Mouse (Mus musculus): ENCODE results near the gene Gpr183. TPM values are rescaled to one million over a fixed set of nuclear protein-coding genes. Genes with fewer than 3 reads are reported as not detected.
A peak's percentile ranks its signal among the peaks of the same experiment; 100 is the strongest.

Gpr183 gene
- polyA plus RNA-seq, 1 experiment: 10.3 TPM

DNA sequence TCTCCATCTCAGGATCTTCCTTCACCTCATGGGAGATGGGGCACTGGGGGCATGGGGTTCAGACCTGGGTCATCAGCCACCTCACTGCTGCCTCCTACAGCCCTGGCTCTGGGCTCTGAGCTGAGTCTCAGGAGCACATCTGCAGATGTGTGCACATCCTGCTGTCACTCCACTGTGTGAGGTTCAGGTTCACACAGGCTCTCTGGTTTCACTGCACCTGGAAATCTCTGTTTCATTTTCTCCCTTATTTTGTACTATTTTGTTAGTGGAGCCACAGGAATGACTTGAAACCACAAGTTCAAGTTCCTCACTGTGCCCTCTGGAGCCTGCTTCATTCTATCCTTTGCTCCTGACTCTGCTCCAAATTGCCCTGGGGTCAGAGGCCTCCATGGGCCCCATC, 26.9 kb upstream of the Gpr183 start:
- TF ChIP-seq CTCF (IDR thresholded peaks at IDR 0.05; ENCODE audit: borderline replicate concordance, control insufficient read depth, extremely low read depth, insufficient read depth, low read length, poor library complexity) (no peak), POLR2A (IDR thresholded peaks at IDR 0.05; ENCODE audit: control insufficient read depth, extremely low read depth, insufficient read depth, low read length, poor library complexity) (no peak)
- DNase-seq: peak; percentile 29
- Histone ChIP-seq H3K27ac (ENCODE audit: control insufficient read depth, insufficient read depth, low read length) (peak overlapping the region; percentile 79), H3K27me3 (ENCODE audit: control insufficient read depth, insufficient read depth, low read length) (no peaks in the 10 kb centered on the region), H3K4me3 (ENCODE audit: control insufficient read depth, insufficient read depth, low read length) (no peak overlapping the region), H3K36me3 (ENCODE audit: control insufficient read depth, insufficient read depth, low read length) (0 out of 2 replicates have a peak, but pooled peaks cover 3% of the 10 kb centered on the region), H3K4me1 (replicated peaks; ENCODE audit: control insufficient read depth, insufficient read depth, low read length) (peaks cover 44% of the 10 kb centered on the region)

DNA sequence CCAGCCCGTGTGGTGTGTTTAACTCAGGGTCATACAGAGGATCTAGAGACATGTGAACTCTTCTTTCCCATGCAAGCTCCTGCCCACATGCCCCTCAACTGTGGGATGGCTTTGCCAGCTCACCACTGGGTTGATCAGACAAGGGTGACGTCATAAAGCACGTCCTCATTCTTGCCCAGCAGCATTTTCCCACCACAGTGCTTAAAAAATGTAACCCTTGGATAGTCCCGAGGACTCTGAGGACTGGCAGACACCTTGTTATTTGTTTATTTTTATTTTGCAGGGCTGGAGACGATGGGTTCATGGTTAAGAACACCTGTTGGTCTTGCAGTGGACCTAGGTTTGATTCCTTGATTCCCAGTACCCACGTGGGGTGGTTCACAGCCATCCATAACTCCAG, 25.9 kb upstream of the Gpr183 start:
- H3K36me3 ChIP-seq (ENCODE audit: control insufficient read depth, insufficient read depth, low read length): 0 out of 2 replicates have a peak, but pooled peaks cover 3% of the 10 kb centered on the region
- DNase-seq: no peak
- WGBS: 93% methylated on average over 6 of the region's 6 CpGs
- H3K27ac ChIP-seq (ENCODE audit: control insufficient read depth, insufficient read depth, low read length): peak overlapping the region; percentile 7; the same call in 1 of the 2 replicates
- TF ChIP-seq CTCF (IDR thresholded peaks at IDR 0.05; ENCODE audit: borderline replicate concordance, control insufficient read depth, extremely low read depth, insufficient read depth, low read length, poor library complexity) (no peak), POLR2A (IDR thresholded peaks at IDR 0.05; ENCODE audit: control insufficient read depth, extremely low read depth, insufficient read depth, low read length, poor library complexity) (no peak)
- H3K4me3 ChIP-seq (ENCODE audit: control insufficient read depth, insufficient read depth, low read length): no peak overlapping the region
- H3K4me1 ChIP-seq (replicated peaks; ENCODE audit: control insufficient read depth, insufficient read depth, low read length): peaks cover 48% of the 10 kb centered on the region
- H3K27me3 ChIP-seq (ENCODE audit: control insufficient read depth, insufficient read depth, low read length): no peaks in the 10 kb centered on the region

DNA sequence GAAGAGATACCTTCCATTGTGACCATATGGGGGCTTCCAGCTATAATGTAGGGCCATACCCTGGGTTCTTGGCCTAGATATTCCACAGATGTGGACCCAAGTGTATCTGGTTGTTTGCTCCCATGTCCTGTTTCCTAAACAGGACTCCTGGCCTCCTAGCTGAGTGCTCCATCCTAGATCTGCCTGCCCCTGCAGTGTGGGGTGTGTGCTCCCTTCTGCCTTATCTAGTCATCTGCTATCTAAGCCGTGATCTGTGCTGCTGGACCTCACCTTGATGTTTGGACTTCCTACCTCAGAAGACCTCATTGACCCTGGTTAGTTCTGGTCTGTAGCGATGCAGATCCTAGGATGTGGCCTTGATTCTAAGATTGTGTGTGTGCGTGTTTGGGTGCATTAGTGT, 24.9 kb upstream of the Gpr183 start:
- 96% methylated on average over 3 of the region's 3 CpGs for WGBS
- TF ChIP-seq CTCF (IDR thresholded peaks at IDR 0.05; ENCODE audit: borderline replicate concordance, control insufficient read depth, extremely low read depth, insufficient read depth, low read length, poor library complexity) (no peak), POLR2A (IDR thresholded peaks at IDR 0.05; ENCODE audit: control insufficient read depth, extremely low read depth, insufficient read depth, low read length, poor library complexity) (no peak)
- DNase-seq: no peak
- Histone ChIP-seq H3K36me3 (ENCODE audit: control insufficient read depth, insufficient read depth, low read length) (0 out of 2 replicates have a peak, but pooled peaks cover 3% of the 10 kb centered on the region), H3K4me1 (replicated peaks; ENCODE audit: control insufficient read depth, insufficient read depth, low read length) (peaks cover 42% of the 10 kb centered on the region), H3K4me3 (ENCODE audit: control insufficient read depth, insufficient read depth, low read length) (no peak overlapping the region), H3K27me3 (ENCODE audit: control insufficient read depth, insufficient read depth, low read length) (no peaks in the 10 kb centered on the region), H3K27ac (ENCODE audit: control insufficient read depth, insufficient read depth, low read length) (no peak overlapping the region)

DNA sequence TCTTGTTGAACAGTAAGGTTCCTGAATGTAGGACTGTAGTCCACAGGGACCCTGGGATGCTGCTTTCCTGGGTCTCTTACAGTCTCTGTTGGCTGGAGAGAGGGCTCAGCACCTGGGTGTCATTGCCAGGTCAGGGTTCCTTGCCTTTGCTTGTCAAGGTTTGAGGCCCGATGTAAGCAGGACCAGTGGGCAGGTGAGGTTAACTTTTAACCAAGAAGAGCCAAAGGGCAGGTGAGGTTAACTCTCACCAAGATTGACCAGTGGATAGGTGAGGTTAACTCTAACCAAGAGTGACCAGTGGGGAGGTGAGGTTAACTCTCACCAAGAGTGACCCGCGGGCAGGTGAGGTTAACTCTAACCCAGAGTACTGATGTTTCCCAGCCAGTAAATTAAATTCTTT, 24.3 kb upstream of the Gpr183 start:
- Histone ChIP-seq H3K4me1 (replicated peaks; ENCODE audit: control insufficient read depth, insufficient read depth, low read length) (peaks cover 41% of the 10 kb centered on the region), H3K27me3 (ENCODE audit: control insufficient read depth, insufficient read depth, low read length) (no peaks in the 10 kb centered on the region), H3K27ac (ENCODE audit: control insufficient read depth, insufficient read depth, low read length) (no peak overlapping the region), H3K36me3 (ENCODE audit: control insufficient read depth, insufficient read depth, low read length) (0 out of 2 replicates have a peak, but pooled peaks cover under 1% of the 10 kb centered on the region), H3K4me3 (ENCODE audit: control insufficient read depth, insufficient read depth, low read length) (no peak overlapping the region)
- WGBS: 98% methylated on average over 3 of the region's 3 CpGs
- no peak for DNase-seq
- TF ChIP-seq POLR2A (IDR thresholded peaks at IDR 0.05; ENCODE audit: control insufficient read depth, extremely low read depth, insufficient read depth, low read length, poor library complexity): no peak
- TF ChIP-seq CTCF (IDR thresholded peaks at IDR 0.05; ENCODE audit: borderline replicate concordance, control insufficient read depth, extremely low read depth, insufficient read depth, low read length, poor library complexity): no peak

DNA sequence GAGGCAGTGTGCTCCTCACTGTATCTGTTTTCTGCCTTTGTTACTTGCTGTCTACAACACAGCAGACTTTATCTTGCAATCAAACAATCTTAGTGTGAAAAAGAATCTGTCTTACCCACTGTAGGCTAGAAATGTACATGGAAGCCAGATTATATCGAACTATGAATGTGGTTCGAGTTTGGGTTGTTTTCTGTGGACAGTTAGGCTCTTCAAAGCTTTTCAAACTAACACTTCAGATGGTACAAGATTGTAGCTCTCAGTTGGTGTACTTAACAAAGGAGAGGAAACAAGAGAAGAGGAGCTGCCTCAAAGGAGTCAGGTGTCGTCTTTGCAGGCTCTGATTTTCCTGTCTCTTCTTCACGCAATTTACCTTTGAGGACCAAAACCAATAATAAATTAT, 22.7 kb upstream of the Gpr183 start:
- WGBS: 19% methylated on average over 4 of the region's 4 CpGs
- no peaks in the 10 kb centered on the region for H3K36me3 ChIP-seq (ENCODE audit: control insufficient read depth, insufficient read depth, low read length)
- no peak for DNase-seq
- H3K4me3 ChIP-seq (ENCODE audit: control insufficient read depth, insufficient read depth, low read length): no peak overlapping the region
- no peak overlapping the region for H3K27ac ChIP-seq (ENCODE audit: control insufficient read depth, insufficient read depth, low read length)
- no peaks in the 10 kb centered on the region for H3K27me3 ChIP-seq (ENCODE audit: control insufficient read depth, insufficient read depth, low read length)
- H3K4me1 ChIP-seq (replicated peaks; ENCODE audit: control insufficient read depth, insufficient read depth, low read length): peaks cover 34% of the 10 kb centered on the region
- TF ChIP-seq POLR2A (IDR thresholded peaks at IDR 0.05; ENCODE audit: control insufficient read depth, extremely low read depth, insufficient read depth, low read length, poor library complexity) (no peak), CTCF (IDR thresholded peaks at IDR 0.05; ENCODE audit: borderline replicate concordance, control insufficient read depth, extremely low read depth, insufficient read depth, low read length, poor library complexity) (no peak)

DNA sequence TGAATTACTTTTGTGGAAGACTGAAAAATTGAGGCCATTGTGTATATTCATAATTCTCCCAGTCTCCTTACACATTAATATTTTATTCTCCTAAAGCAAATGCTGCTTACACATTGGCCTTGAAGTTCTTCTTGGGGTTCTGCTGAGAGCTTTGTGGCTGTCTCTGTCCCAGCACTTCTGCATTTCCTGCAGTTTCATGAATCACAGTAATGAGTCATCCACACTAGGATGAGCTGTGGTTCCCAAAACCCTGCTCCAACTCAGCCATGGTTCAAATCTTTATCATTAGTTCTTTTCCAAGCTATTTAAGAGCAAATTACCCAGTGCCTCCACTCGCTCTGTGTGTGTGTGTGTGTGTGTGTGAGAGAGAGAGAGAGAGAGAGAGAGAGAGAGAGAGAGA, 22.3 kb upstream of the Gpr183 start:
- no peaks in the 10 kb centered on the region for H3K36me3 ChIP-seq (ENCODE audit: control insufficient read depth, insufficient read depth, low read length)
- H3K27ac ChIP-seq (ENCODE audit: control insufficient read depth, insufficient read depth, low read length): no peak overlapping the region

DNA sequence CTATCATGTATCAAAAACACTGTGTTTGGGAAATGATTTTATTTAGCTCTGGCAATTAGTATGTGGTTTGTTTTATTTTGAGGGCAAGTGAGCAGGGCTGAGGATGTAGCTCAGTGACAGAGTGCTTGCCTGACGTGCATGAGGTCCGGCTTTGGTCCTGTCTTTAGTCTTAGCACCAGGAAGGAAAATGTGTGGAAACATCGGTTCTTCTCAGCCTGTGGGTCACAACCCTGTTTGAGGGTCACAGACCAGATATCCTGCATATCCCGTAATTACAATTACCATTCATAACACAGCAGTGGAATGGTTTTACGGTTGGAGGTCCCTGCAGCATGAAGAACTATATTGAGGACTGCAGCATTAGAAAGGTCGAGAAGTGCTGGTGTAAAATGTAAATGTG, 21.0 kb upstream of the Gpr183 start:
- Histone ChIP-seq H3K27me3 (ENCODE audit: control insufficient read depth, insufficient read depth, low read length) (no peaks in the 10 kb centered on the region), H3K4me1 (replicated peaks; ENCODE audit: control insufficient read depth, insufficient read depth, low read length) (peaks cover 25% of the 10 kb centered on the region), H3K36me3 (ENCODE audit: control insufficient read depth, insufficient read depth, low read length) (no peaks in the 10 kb centered on the region), H3K4me3 (ENCODE audit: control insufficient read depth, insufficient read depth, low read length) (no peak overlapping the region), H3K27ac (ENCODE audit: control insufficient read depth, insufficient read depth, low read length) (no peak overlapping the region)
- no peak for DNase-seq
- 94% methylated on average over 6 of the region's 6 CpGs for WGBS
- TF ChIP-seq CTCF (IDR thresholded peaks at IDR 0.05; ENCODE audit: borderline replicate concordance, control insufficient read depth, extremely low read depth, insufficient read depth, low read length, poor library complexity) (no peak), POLR2A (IDR thresholded peaks at IDR 0.05; ENCODE audit: control insufficient read depth, extremely low read depth, insufficient read depth, low read length, poor library complexity) (no peak)

More for the DNA sequence above, 22.3 kb upstream of the Gpr183 start:
- DNase-seq: no peak
- Histone ChIP-seq H3K4me1 (replicated peaks; ENCODE audit: control insufficient read depth, insufficient read depth, low read length) (peaks cover 31% of the 10 kb centered on the region), H3K27me3 (ENCODE audit: control insufficient read depth, insufficient read depth, low read length) (no peaks in the 10 kb centered on the region), H3K4me3 (ENCODE audit: control insufficient read depth, insufficient read depth, low read length) (no peak overlapping the region)
- WGBS: 76% methylated on average over 1 of the region's 1 CpGs
- no peak for TF ChIP-seq POLR2A (IDR thresholded peaks at IDR 0.05; ENCODE audit: control insufficient read depth, extremely low read depth, insufficient read depth, low read length, poor library complexity)
- no peak for TF ChIP-seq CTCF (IDR thresholded peaks at IDR 0.05; ENCODE audit: borderline replicate concordance, control insufficient read depth, extremely low read depth, insufficient read depth, low read length, poor library complexity)

All from thymus, adult 2 months (tissue).